Mouse (Mus musculus) CH12.LX (cell line): Measurements from ENCODE around the gene Katna1. TPM values are rescaled to one million over a fixed set of nuclear protein-coding genes. Genes with fewer than 3 reads are reported as not detected.

Source experiments
- DNase-seq: peaks from one replicate; pipeline ENCODE4 v3.0.0-alpha.2; 2013; ENCODE audit errors: extremely low read depth
- H3K27ac ChIP-seq: 2 replicates; pipeline ENCODE4 v1.5.1; 2012; ENCODE audit warnings: low read depth, mild to moderate bottlenecking, control low read depth, moderate library complexity; ENCODE audit not compliant: insufficient read depth
- H3K27me3 ChIP-seq: replicated peaks from 2 replicates; pipeline ENCODE3; 2012; ENCODE audit warnings: inconsistent platforms
- H3K36me3 ChIP-seq, 2 experiments: replicated peaks in 1 of 2; 2 replicates each; pipeline versions ENCODE3 to v1.6.1; 2012; ENCODE audit warnings: inconsistent platforms in 1 of 2, low read length in 1 of 2, mild to moderate bottlenecking in 1 of 2, mixed read lengths in 1 of 2, moderate library complexity in 1 of 2; ENCODE audit not compliant: control insufficient read depth in 1 of 2, insufficient read depth in 1 of 2
- H3K4me1 ChIP-seq, 2 experiments: 2 replicates each; pipeline ENCODE4 v1.6.1; 2012; ENCODE audit warnings: inconsistent platforms in 1 of 2, moderate library complexity in 1 of 2; ENCODE audit not compliant: insufficient read depth in 2 of 2, control insufficient read depth in 1 of 2
- H3K4me2 ChIP-seq: 2 replicates; pipeline ENCODE4 v1.6.1; 2012; ENCODE audit warnings: low read depth, mild to moderate bottlenecking, control low read depth; ENCODE audit not compliant: poor library complexity, insufficient read depth, severe bottlenecking
- H3K4me3 ChIP-seq, 3 experiments: fragments of 150-350 bp in 1 of 3; sonication (generic) in 1 of 3; replicated peaks in 1 of 3; 2 replicates each; pipeline versions ENCODE3 to v1.5.1; 2011 to 2012; ENCODE audit warnings: low read depth in 2 of 3, low read length in 2 of 3, mild to moderate bottlenecking in 2 of 3, moderate library complexity in 2 of 3, control low read depth in 1 of 3, improper control_type of control experiment in 1 of 3, inconsistent platforms in 1 of 3, mixed read lengths in 1 of 3; ENCODE audit not compliant: poor library complexity in 1 of 3
- H3K79me2 ChIP-seq: replicated peaks from 2 replicates; pipeline ENCODE4 v1.6.1; 2012; ENCODE audit warnings: mild to moderate bottlenecking, moderate library complexity; ENCODE audit not compliant: control insufficient read depth, poor library complexity, insufficient read depth, severe bottlenecking; ENCODE audit errors: extremely low read depth
- H3K9ac ChIP-seq: 2 replicates; pipeline ENCODE4 v1.6.1; 2012; ENCODE audit warnings: low read depth, mild to moderate bottlenecking, control low read depth, moderate library complexity; ENCODE audit not compliant: insufficient read depth
- H3K9me3 ChIP-seq: replicated peaks from 2 replicates; pipeline ENCODE3; 2012; ENCODE audit warnings: low read length, inconsistent platforms, mixed read lengths
- CHD2 ChIP-seq: IDR thresholded peaks from 2 replicates; pipeline ENCODE4 v1.6.1; 2011; ENCODE audit warnings: low read length, improper control_type of control experiment
- E2F4 ChIP-seq: IDR thresholded peaks from 2 replicates; pipeline ENCODE4 v1.6.1; 2011; ENCODE audit warnings: low read depth, low read length, improper control_type of control experiment; ENCODE audit not compliant: insufficient replicate concordance
- EP300 ChIP-seq: IDR thresholded peaks from 2 replicates; pipeline ENCODE4 v1.6.1; 2011; ENCODE audit warnings: low read length, improper control_type of control experiment
- IRF4 ChIP-seq: IDR thresholded peaks from 2 replicates; pipeline ENCODE4 v1.6.1; 2014; ENCODE audit warnings: low read depth, mild to moderate bottlenecking, inconsistent platforms, low read length, improper control_type of control experiment
- JUND ChIP-seq: conservative IDR thresholded peaks from 2 replicates; pipeline ENCODE4 v1.6.1; 2011; ENCODE audit warnings: low read depth, low read length, improper control_type of control experiment
- MAFK ChIP-seq: IDR thresholded peaks from 2 replicates; pipeline ENCODE4 v1.6.1; 2011; ENCODE audit warnings: low read length, improper control_type of control experiment; ENCODE audit not compliant: insufficient replicate concordance
- MAX ChIP-seq: IDR thresholded peaks from 2 replicates; pipeline ENCODE4 v1.6.1; 2011; ENCODE audit warnings: low read length, improper control_type of control experiment
- NELFE ChIP-seq: IDR thresholded peaks from 2 replicates; pipeline ENCODE4 v1.6.1; 2011; ENCODE audit warnings: low read depth, low read length, improper control_type of control experiment
- PAX5 ChIP-seq: IDR thresholded peaks from 2 replicates; pipeline ENCODE4 v1.6.1; 2012; ENCODE audit warnings: low read length, inconsistent platforms, mixed read lengths
- POLR2A ChIP-seq: IDR thresholded peaks from 2 replicates; pipeline ENCODE4 v1.6.1; 2011; ENCODE audit warnings: low read depth, mild to moderate bottlenecking, improper control_type of control experiment, low read length
- RCOR1 ChIP-seq: conservative IDR thresholded peaks from 2 replicates; pipeline ENCODE4 v1.6.1; 2012; ENCODE audit warnings: low read depth, mild to moderate bottlenecking, inconsistent platforms, low read length, improper control_type of control experiment
- SIN3A ChIP-seq: IDR thresholded peaks from 2 replicates; pipeline ENCODE4 v1.6.1; 2012; ENCODE audit warnings: low read length, improper control_type of control experiment, inconsistent platforms
- TBP ChIP-seq: conservative IDR thresholded peaks from 2 replicates; pipeline ENCODE4 v1.6.1; 2011; ENCODE audit warnings: low read depth, low read length, improper control_type of control experiment
- TCF12 ChIP-seq: IDR thresholded peaks from 2 replicates; pipeline ENCODE4 v1.6.1; 2014; ENCODE audit warnings: low read depth, mild to moderate bottlenecking, inconsistent platforms, low read length, improper control_type of control experiment
- USF1 ChIP-seq: IDR thresholded peaks from 2 replicates; pipeline ENCODE4 v1.6.1; 2014; ENCODE audit warnings: low read depth, mild to moderate bottlenecking, inconsistent platforms, low read length, improper control_type of control experiment
- USF2 ChIP-seq: conservative IDR thresholded peaks from 2 replicates; pipeline ENCODE4 v1.6.1; 2011; ENCODE audit warnings: low read depth, low read length, improper control_type of control experiment
- ZMIZ1 ChIP-seq: IDR thresholded peaks from 2 replicates; pipeline ENCODE4 v1.6.1; 2012; ENCODE audit warnings: low read depth, mild to moderate bottlenecking, inconsistent platforms, low read length, improper control_type of control experiment
- dilution Hi-C: fragments of 300-500 bp; cut with MboI; formaldehyde crosslinking; loops from 2 replicates; pipeline ENCODE4 v1.14.3; 2020; ENCODE audit warnings: low sequenced_read_pairs; ENCODE audit not compliant: extremely low pct_unique_long_range_greater_than_20kb, extremely low pct_ligation_motif_present
- in situ Hi-C: fragments of 300-500 bp; cut with MboI; formaldehyde crosslinking; loops from 3 replicates; pipeline ENCODE4 v1.14.3; 2019; ENCODE audit warnings: low sequenced_read_pairs, low pct_ligation_motif_present, low pct_unique_long_range_greater_than_20kb, mixed read lengths
- polyA plus RNA-seq: library from polyadenylated mRNA; unstranded; fragments of >175 nt; gene quantifications from 2 replicates; pipeline ENCODE4 v1.2.1, GENCODE M21; 2012; ENCODE audit warnings: low read depth; ENCODE audit not compliant: insufficient read length
- total RNA-seq, 2 experiments: library from RNA; depleted of rRNA; stranded (reverse); fragments of 300-350 nt in 1 of 2; fragments of >200 nt in 1 of 2; gene quantifications; 2 replicates each; pipeline ENCODE4 v1.2.3; 2012 to 2014

The Katna1 gene
- total and polyA plus RNA-seq, 3 experiments = 37.3 to 58.5 (median 47.4) TPM

DNA sequence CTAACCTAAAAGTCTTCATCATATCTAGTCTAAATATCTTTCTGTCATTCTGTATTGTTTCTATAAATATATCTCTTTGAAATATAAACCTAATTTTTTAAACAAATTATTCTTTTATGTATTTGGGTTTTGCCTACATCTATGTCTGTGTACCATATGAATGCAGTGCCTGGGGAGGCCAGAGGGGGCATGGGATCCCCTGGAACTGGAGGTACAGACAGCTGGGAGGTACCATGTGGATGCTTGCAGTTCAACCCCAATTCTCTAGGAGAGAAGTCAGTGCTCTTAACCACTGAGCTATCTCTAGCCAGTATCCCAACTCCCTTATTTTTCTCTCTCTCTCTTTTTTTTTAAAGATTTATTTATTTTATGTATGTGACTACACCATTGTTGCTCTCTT lies 30.5 kb upstream of the Katna1 start:
- H3K9ac ChIP-seq = no peak overlapping the region
- H3K9me3 ChIP-seq = no peaks in the 10 kb centered on the region
- peak; percentile 20 for DNase-seq
- in situ Hi-C loops = no loop called here
- peaks cover 50 to 80% of the 10 kb centered on the region in 2 experiments for H3K36me3 ChIP-seq
- peaks cover 0 to 17% of the 10 kb centered on the region in 2 experiments; a peak in 2 of 4 replicates for H3K4me1 ChIP-seq
- no peak overlapping the region for H3K27ac ChIP-seq
- H3K79me2 ChIP-seq = peaks cover 17% of the 10 kb centered on the region
- H3K4me2 ChIP-seq = no peak overlapping the region
- dilution Hi-C loops = no loop called here
- no peaks in the 10 kb centered on the region for H3K27me3 ChIP-seq
- H3K4me3 ChIP-seq = no peak overlapping the region
- TF ChIP-seq E2F4 (no peak), PAX5 (no peak), SIN3A (no peak), JUND (no peak), ZMIZ1 (no peak), CHD2 (no peak)

DNA sequence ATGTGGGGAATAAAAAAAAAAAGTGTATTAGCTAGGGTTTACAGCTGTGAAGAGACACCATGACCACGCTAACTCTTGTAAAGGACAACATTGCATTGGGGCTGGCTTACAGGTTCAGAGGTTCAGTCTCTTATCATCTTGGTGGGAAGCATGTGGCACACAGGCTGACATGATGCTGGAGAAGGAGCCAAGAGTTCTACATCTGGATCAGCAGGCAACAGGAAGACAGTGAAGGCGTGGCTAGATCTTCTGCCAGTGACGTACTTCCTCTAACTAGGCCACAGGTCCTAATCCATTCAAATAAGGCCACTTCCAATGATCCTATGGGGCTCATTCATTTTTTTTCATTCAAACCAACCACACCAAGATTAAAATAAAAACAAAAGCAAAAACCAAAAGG lies 25.7 kb upstream of the Katna1 start:
- Histone ChIP-seq H3K79me2 (peaks cover 11% of the 10 kb centered on the region), H3K27me3 (no peaks in the 10 kb centered on the region), H3K36me3 (peaks cover 56 to 87% of the 10 kb centered on the region in 2 experiments), H3K9ac (no peak overlapping the region), H3K27ac (no peak overlapping the region), H3K4me1 (peaks cover 0 to 6% of the 10 kb centered on the region in 2 experiments; a peak in 1 of 4 replicates), H3K4me3 (no peak overlapping the region), H3K4me2 (no peak overlapping the region), H3K9me3 (no peaks in the 10 kb centered on the region)
- DNase-seq = no peak
- dilution Hi-C loops = no loop called here
- TF ChIP-seq ZMIZ1 (no peak), USF2 (no peak), POLR2A (no peak), EP300 (no peak), NELFE (no peak), USF1 (no peak), RCOR1 (no peak), MAFK (no peak), IRF4 (no peak), TCF12 (no peak), TBP (no peak), SIN3A (no peak)
- in situ Hi-C loops = no loop called here

DNA sequence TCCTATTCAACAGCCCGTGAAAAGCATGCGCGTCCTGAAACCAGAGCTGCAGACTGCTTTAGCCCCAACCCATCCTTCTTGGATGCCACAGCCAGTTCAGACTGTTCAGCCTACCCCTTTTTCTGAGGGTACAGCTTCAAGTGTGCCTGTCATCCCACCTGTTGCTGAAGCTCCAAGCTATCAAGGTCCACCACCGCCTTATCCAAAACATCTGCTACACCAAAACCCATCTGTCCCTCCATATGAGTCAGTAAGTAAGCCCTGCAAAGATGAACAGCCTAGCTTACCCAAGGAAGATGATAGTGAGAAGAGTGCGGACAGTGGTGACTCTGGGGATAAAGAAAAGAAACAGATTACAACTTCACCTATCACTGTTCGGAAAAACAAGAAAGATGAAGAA lies 23.2 kb upstream of the Katna1 start:
- Histone ChIP-seq H3K9me3 (no peaks in the 10 kb centered on the region), H3K36me3 (peaks cover 67 to 91% of the 10 kb centered on the region in 2 experiments), H3K79me2 (peaks cover 8% of the 10 kb centered on the region), H3K9ac (no peak overlapping the region), H3K4me3 (no peak overlapping the region), H3K4me1 (no peaks in the 10 kb centered on the region), H3K27ac (no peak overlapping the region), H3K4me2 (no peak overlapping the region), H3K27me3 (no peaks in the 10 kb centered on the region)
- dilution Hi-C loops = no loop called here
- no peak for TF ChIP-seq CHD2
- TF ChIP-seq IRF4 = no peak
- no peak for TF ChIP-seq MAX
- TF ChIP-seq TBP = no peak
- TF ChIP-seq ZMIZ1 = no peak
- in situ Hi-C loops = no loop called here
- DNase-seq = no peak
